17 mouse cellular contexts compared by ENCODE assay signal in genomic region chr6:34225004-34225599, GRCm38 (mm10). TPM values are rescaled to one million over a fixed set of nuclear protein-coding genes. Genes with fewer than 3 reads are reported as not detected.
DNase-seq lines count a peak whose midpoint lies in the region; ATAC-seq and TF ChIP-seq lines count a peak whose summit lies in the region.
"Had no signal": no experiment of that assay in that cellular context is flagged by ENCODE, and none has a peak within 500 bp of the region (broad histone marks: within the 10 kb centered on the region; RNA-seq: fewer than 3 reads in every experiment).

No protein-coding gene starts in this region.

- no peak overlapping the region for H3K27ac ChIP-seq in left cerebral cortex, adult 2 months
- H3K27ac ChIP-seq: limb, embryonic 10.5 days; liver, embryonic 15.5 days; macrophage; midbrain, embryonic 13.5 days had no signal

- H3K4me3 ChIP-seq in left cerebral cortex, adult 2 months: no peak overlapping the region
- H3K4me3 ChIP-seq: heart, embryonic 12.5 days; limb, embryonic 10.5 days; liver, embryonic 15.5 days; midbrain, embryonic 13.5 days had no signal

- ATAC-seq in CD4-positive, CD25-positive, alpha-beta regulatory T cell, adult 4 months: no peak
- ATAC-seq: activated CD4-positive, CD25-positive, alpha-beta regulatory T cell, adult 4 months; midbrain, embryonic 13.5 days had no signal

- peak; percentile 25 for TF ChIP-seq CTCF in left cerebral cortex, adult 2 months (IDR thresholded peaks at IDR 0.05)

- intact Hi-C loops in left cerebral cortex, adult 2 months (cut with DNase I): no loop called here
- intact Hi-C loops in heart, postnatal 25 days (cut with DNase I): no loop called here

- DNase-seq in CD4-positive, CD25-positive, alpha-beta regulatory T cell, adult 2 months (ENCODE audit: low read depth, low spot score): peak; percentile 19
- DNase-seq in left cerebral cortex, adult 2 months (ENCODE audit: extremely low spot score in 1 of 2, low spot score in 2 of 2): no peak
- no peak for DNase-seq in left cerebral cortex, adult 18-20 months (ENCODE audit: low spot score in 2 of 2)
- peak; percentile 36 for DNase-seq in ES-CJ7 (ENCODE audit: low read depth, low spot score)
- DNase-seq in naive thymus-derived CD4-positive, alpha-beta T cell, adult 2 months (ENCODE audit: low read depth): peak; percentile 10
- no peak for DNase-seq in layer of hippocampus, adult 11-12 months (ENCODE audit: low spot score)
- no peak for DNase-seq in heart, postnatal 25 days (ENCODE audit: low spot score)
- DNase-seq: cerebellum, postnatal 36 days; gastrocnemius, postnatal 14 days; kidney, postnatal 10 days had no signal

RNA-seq across cellular contexts. Expression of gene Slc35b4, which starts 48.2 kb away (rescaled TPM):
- 10 to 100 TPM; 29.9 to 45.3 TPM for polyA plus RNA-seq in CD4-positive, CD25-positive, alpha-beta regulatory T cell, adult 4 months (2017; shearing (Covaris generic))
- 10 to 100 TPM; 65.4 to 68.6 TPM for total RNA-seq in left cerebral cortex, adult 2 months (2021)
- 10 to 100 TPM; 67.9 to 71.3 TPM for total RNA-seq in left cerebral cortex, adult 18-20 months (2021)
- total RNA-seq in heart, postnatal 25 days (2021): 1 to 10 TPM; 8.7 to 9.8 TPM

Comparison
In these comparisons a context has a peak if more than half of its experiments do, and no peak if none do; other contexts are left out.
1. DNase-seq: peak in CD4-positive, CD25-positive, alpha-beta regulatory T cell, adult 2 months (single experiment), ES-CJ7 (single experiment) and naive thymus-derived CD4-positive, alpha-beta T cell, adult 2 months (single experiment); none in left cerebral cortex, adult 2 months (0 of 2), left cerebral cortex, adult 18-20 months (0 of 2), layer of hippocampus, adult 11-12 months (single experiment) and heart, postnatal 25 days (single experiment).
2. RNA of gene Slc35b4, which starts 48.2 kb away (total RNA-seq): 67.9 to 71.3 TPM in left cerebral cortex, adult 18-20 months and 65.4 to 68.6 TPM in left cerebral cortex, adult 2 months; 8.7 to 9.8 TPM in heart, postnatal 25 days; every median in the first group is over 4 times any median in the second.